Mouse (Mus musculus): ENCODE results near the gene Timm10.

GRCm38 (mm10) chr2:84868977-84869376 lies 42.2 kb downstream of the Timm10 start:
- no peak for TF ChIP-seq POLR2A (IDR thresholded peaks at IDR 0.05; ENCODE audit: insufficient read length, low read depth)
- no peak for TF ChIP-seq TCF3 (IDR thresholded peaks at IDR 0.05; ENCODE audit: insufficient read length, low read depth)
- TF ChIP-seq MYOD1 (IDR thresholded peaks at IDR 0.05; ENCODE audit: control insufficient read depth in 1 of 3, insufficient read length in 2 of 3, low read depth in 2 of 3), result no peak
- TF ChIP-seq REST (IDR thresholded peaks at IDR 0.05; ENCODE audit: insufficient read depth, insufficient read length), result no peak
- TF ChIP-seq USF1 (IDR thresholded peaks at IDR 0.05; ENCODE audit: low read depth), result no peak
